Mouse (Mus musculus): ENCODE results near the gene Ubac2.

- TF ChIP-seq CTCF (IDR thresholded peaks at IDR 0.05) (no peak), EP300 (IDR thresholded peaks at IDR 0.05) (no peak)
Observed at GRCm38 (mm10) chr14:122061376-122061775, 183.0 kb downstream of the Ubac2 start.

All from lung, postnatal 0 days (tissue).